Mouse (Mus musculus) ES-E14 (cell line): ENCODE measurements around the gene Sv2c.

ENCODE experiments used
- CHD2 ChIP-seq: IDR thresholded peaks from 2 replicates; pipeline ENCODE4 v1.6.1; 2014; ENCODE audit warnings: mild to moderate bottlenecking, low read depth, low read length, inconsistent platforms
- HCFC1 ChIP-seq: IDR thresholded peaks from 2 replicates; pipeline ENCODE4 v1.6.1; 2012; ENCODE audit warnings: low read length, inconsistent platforms, borderline replicate concordance; ENCODE audit not compliant: insufficient read depth
- MAFK ChIP-seq: IDR thresholded peaks from 2 replicates; pipeline ENCODE4 v1.6.1; 2014; ENCODE audit warnings: mild to moderate bottlenecking, low read depth, low read length, inconsistent platforms; ENCODE audit not compliant: insufficient read depth
- ZC3H11A ChIP-seq: IDR thresholded peaks from 2 replicates; pipeline ENCODE4 v1.6.1; 2012; ENCODE audit warnings: low read depth, mild to moderate bottlenecking, inconsistent platforms, low read length, borderline replicate concordance
- ZNF384 ChIP-seq: IDR thresholded peaks from 2 replicates; pipeline ENCODE4 v1.6.1; 2012; ENCODE audit warnings: low read depth, low read length, inconsistent platforms

- TF ChIP-seq HCFC1 (no peak), ZNF384 (no peak), MAFK (no peak), CHD2 (no peak), ZC3H11A (no peak)
Observed at GRCm38 (mm10) chr13:96180671-96181161, 48.3 kb upstream of the Sv2c start.
